Mouse (Mus musculus) hindbrain, embryonic 15.5 days (tissue): ENCODE data around the gene Wt1. TPM values are rescaled to one million over a fixed set of nuclear protein-coding genes. Genes with fewer than 3 reads are reported as not detected.

ENCODE experiments used
- ATAC-seq: fragments of 200-750 bp; cut with Nextera tagmentation; 2 replicates; pipeline ENCODE4 v1.8.0; 2017; ENCODE audit warnings: low read depth, moderate number of reproducible peaks, moderate TSS enrichment; ENCODE audit not compliant: low FRiP score
- H3K27ac ChIP-seq: fragments of 300-500 bp; sonication (generic); replicated peaks from 2 replicates; pipeline ENCODE4 v1.5.1; 2015; ENCODE audit warnings: mild to moderate bottlenecking, inconsistent platforms
- H3K27me3 ChIP-seq: fragments of 300-500 bp; sonication (generic); 2 replicates; pipeline ENCODE4 v1.6.1; 2015; ENCODE audit warnings: control low read depth, inconsistent platforms
- H3K36me3 ChIP-seq: fragments of 300-500 bp; sonication (generic); 2 replicates; pipeline ENCODE4 v1.6.1; 2015; ENCODE audit warnings: control low read depth, inconsistent platforms
- H3K4me1 ChIP-seq: fragments of 300-500 bp; sonication (generic); replicated peaks from 2 replicates; pipeline ENCODE4 v1.6.1; 2015; ENCODE audit warnings: control low read depth, inconsistent platforms
- H3K4me2 ChIP-seq: fragments of 300-500 bp; sonication (generic); 2 replicates; pipeline ENCODE4 v1.6.1; 2015; ENCODE audit warnings: moderate library complexity, mild to moderate bottlenecking, inconsistent platforms
- H3K4me3 ChIP-seq: fragments of 300-500 bp; sonication (generic); 2 replicates; pipeline ENCODE4 v1.5.1; 2015; ENCODE audit warnings: mild to moderate bottlenecking, inconsistent platforms
- H3K9ac ChIP-seq: fragments of 300-500 bp; sonication (generic); 2 replicates; pipeline ENCODE4 v1.6.1; 2015; ENCODE audit warnings: inconsistent platforms
- H3K9me3 ChIP-seq: fragments of 300-500 bp; sonication (generic); 2 replicates; pipeline ENCODE4 v1.6.1; 2016; ENCODE audit warnings: control low read depth, inconsistent platforms
- WGBS: fragments of 180-500 bp; shearing (Covaris S2); methylation state at CpG from one replicate; pipeline ENCODE4 v1.1.7; 2015; 5-methylcytosine and 5-hydroxymethylcytosine counted together
- polyA plus RNA-seq: library from polyadenylated mRNA; unstranded; fragments of >200 nt; fragmentation: Nextera tagmentation; extraction: Ambion mirVana; gene quantifications from 2 replicates; pipeline ENCODE4 v1.2.1, GENCODE M21; 2015

Gene Wt1
- polyA plus RNA-seq, 1 experiment from 2014 or later = 1.0 TPM

GRCm38 (mm10) chr2:105151544-105151943 lies 25.2 kb downstream of the Wt1 start:
- Histone ChIP-seq H3K36me3 (no peaks in the 10 kb centered on the region), H3K4me3 (no peak overlapping the region), H3K27ac (no peak overlapping the region), H3K4me2 (no peak overlapping the region), H3K9me3 (no peaks in the 10 kb centered on the region), H3K9ac (no peak overlapping the region), H3K4me1 (no peaks in the 10 kb centered on the region), H3K27me3 (no peaks in the 10 kb centered on the region)
- 89% methylated on average over 5 of the region's 5 CpGs for WGBS
- ATAC-seq = no peak

- Histone ChIP-seq H3K4me2 (no peak overlapping the region), H3K4me3 (no peak overlapping the region), H3K27ac (no peak overlapping the region), H3K9me3 (no peaks in the 10 kb centered on the region), H3K36me3 (no peaks in the 10 kb centered on the region), H3K9ac (no peak overlapping the region), H3K4me1 (no peaks in the 10 kb centered on the region), H3K27me3 (no peaks in the 10 kb centered on the region)
- WGBS = 76% methylated on average over 1 of the region's 1 CpGs
- ATAC-seq = no peak
Measured at GRCm38 (mm10) chr2:105153046-105153445, 26.7 kb downstream of the Wt1 start.

- no peak for ATAC-seq
- Histone ChIP-seq H3K27me3 (no peaks in the 10 kb centered on the region), H3K27ac (no peak overlapping the region), H3K4me2 (no peak overlapping the region), H3K36me3 (no peaks in the 10 kb centered on the region), H3K4me1 (no peaks in the 10 kb centered on the region), H3K4me3 (no peak overlapping the region), H3K9me3 (no peaks in the 10 kb centered on the region), H3K9ac (no peak overlapping the region)
- 90% methylated on average over 2 of the region's 2 CpGs for WGBS
Measured at GRCm38 (mm10) chr2:105160949-105161348, 34.6 kb downstream of the Wt1 start.

GRCm38 (mm10) chr2:105162763-105163162 lies 36.4 kb downstream of the Wt1 start:
- Histone ChIP-seq H3K4me1 (no peaks in the 10 kb centered on the region), H3K4me2 (no peak overlapping the region), H3K4me3 (no peak overlapping the region), H3K36me3 (no peaks in the 10 kb centered on the region), H3K27me3 (no peaks in the 10 kb centered on the region), H3K27ac (no peak overlapping the region), H3K9ac (no peak overlapping the region), H3K9me3 (no peaks in the 10 kb centered on the region)
- WGBS = 42% methylated on average over 4 of the region's 4 CpGs
- ATAC-seq = no peak

GRCm38 (mm10) chr2:105168137-105168536 lies 41.8 kb downstream of the Wt1 start:
- Histone ChIP-seq H3K9me3 (no peaks in the 10 kb centered on the region), H3K27ac (no peak overlapping the region), H3K4me2 (no peak overlapping the region), H3K27me3 (no peaks in the 10 kb centered on the region), H3K4me1 (no peaks in the 10 kb centered on the region), H3K36me3 (no peaks in the 10 kb centered on the region), H3K9ac (no peak overlapping the region), H3K4me3 (no peak overlapping the region)
- no peak for ATAC-seq
- 73% methylated on average over 3 of the region's 3 CpGs for WGBS

GRCm38 (mm10) chr2:105174254-105174653 lies 47.9 kb downstream of the Wt1 start:
- WGBS = 84% methylated on average over 2 of the region's 2 CpGs
- Histone ChIP-seq H3K9me3 (no peaks in the 10 kb centered on the region), H3K27me3 (no peaks in the 10 kb centered on the region), H3K4me1 (no peaks in the 10 kb centered on the region), H3K4me2 (no peak overlapping the region), H3K27ac (no peak overlapping the region), H3K4me3 (no peak overlapping the region), H3K36me3 (no peaks in the 10 kb centered on the region), H3K9ac (no peak overlapping the region)
- ATAC-seq = no peak

GRCm38 (mm10) chr2:105178871-105179270 lies 52.5 kb downstream of the Wt1 start:
- H3K27ac ChIP-seq = no peak overlapping the region
- H3K4me3 ChIP-seq = no peak overlapping the region
- no peak overlapping the region for H3K4me2 ChIP-seq
- WGBS = 91% methylated on average over 12 of the region's 12 CpGs
- H3K36me3 ChIP-seq = no peaks in the 10 kb centered on the region
- H3K27me3 ChIP-seq = no peaks in the 10 kb centered on the region
- H3K9ac ChIP-seq = no peak overlapping the region
- H3K4me1 ChIP-seq = no peaks in the 10 kb centered on the region
- no peak for ATAC-seq
- H3K9me3 ChIP-seq = no peaks in the 10 kb centered on the region

- Histone ChIP-seq H3K9ac (no peak overlapping the region), H3K9me3 (no peaks in the 10 kb centered on the region), H3K36me3 (no peaks in the 10 kb centered on the region), H3K4me3 (no peak overlapping the region), H3K4me2 (no peak overlapping the region), H3K27me3 (no peaks in the 10 kb centered on the region), H3K27ac (no peak overlapping the region), H3K4me1 (no peaks in the 10 kb centered on the region)
- 30% methylated on average over 6 of the region's 6 CpGs for WGBS
- no peak for ATAC-seq
Measured at GRCm38 (mm10) chr2:105182501-105182900, 56.2 kb downstream of the Wt1 start.

GRCm38 (mm10) chr2:105185140-105185539 lies 58.8 kb downstream of the Wt1 start:
- no peaks in the 10 kb centered on the region for H3K36me3 ChIP-seq
- H3K9ac ChIP-seq = no peak overlapping the region
- H3K4me1 ChIP-seq = no peaks in the 10 kb centered on the region
- H3K27ac ChIP-seq = no peak overlapping the region
- 87% methylated on average over 3 of the region's 3 CpGs for WGBS
- no peaks in the 10 kb centered on the region for H3K27me3 ChIP-seq
- no peak overlapping the region for H3K4me2 ChIP-seq
- H3K9me3 ChIP-seq = no peaks in the 10 kb centered on the region
- no peak for ATAC-seq
- H3K4me3 ChIP-seq = no peak overlapping the region

- no peaks in the 10 kb centered on the region for H3K4me1 ChIP-seq
- H3K27me3 ChIP-seq = no peaks in the 10 kb centered on the region
- 79% methylated on average over 13 of the region's 13 CpGs for WGBS
- H3K9ac ChIP-seq = no peak overlapping the region
- ATAC-seq = no peak
- no peaks in the 10 kb centered on the region for H3K36me3 ChIP-seq
- no peak overlapping the region for H3K4me2 ChIP-seq
- H3K27ac ChIP-seq = no peak overlapping the region
- no peak overlapping the region for H3K4me3 ChIP-seq
- H3K9me3 ChIP-seq = no peaks in the 10 kb centered on the region
Measured at GRCm38 (mm10) chr2:105185768-105186529, 59.6 kb downstream of the Wt1 start.

- ATAC-seq = no peak
- WGBS = 84% methylated on average over 5 of the region's 5 CpGs
- Histone ChIP-seq H3K4me2 (no peak overlapping the region), H3K4me3 (no peak overlapping the region), H3K9me3 (no peaks in the 10 kb centered on the region), H3K9ac (no peak overlapping the region), H3K36me3 (no peaks in the 10 kb centered on the region), H3K27me3 (no peaks in the 10 kb centered on the region), H3K4me1 (no peaks in the 10 kb centered on the region), H3K27ac (no peak overlapping the region)
Measured at GRCm38 (mm10) chr2:105186591-105186990, 60.3 kb downstream of the Wt1 start.

GRCm38 (mm10) chr2:105188182-105188581 lies 61.9 kb downstream of the Wt1 start:
- no peak for ATAC-seq
- H3K27ac ChIP-seq = no peak overlapping the region
- no peaks in the 10 kb centered on the region for H3K27me3 ChIP-seq
- H3K36me3 ChIP-seq = no peaks in the 10 kb centered on the region
- no peaks in the 10 kb centered on the region for H3K4me1 ChIP-seq
- no peak overlapping the region for H3K4me3 ChIP-seq
- no peaks in the 10 kb centered on the region for H3K9me3 ChIP-seq
- no peak overlapping the region for H3K9ac ChIP-seq
- WGBS = 77% methylated on average over 10 of the region's 10 CpGs
- no peak overlapping the region for H3K4me2 ChIP-seq

- 34% methylated on average over 5 of the region's 5 CpGs for WGBS
- no peaks in the 10 kb centered on the region for H3K9me3 ChIP-seq
- H3K4me3 ChIP-seq = no peak overlapping the region
- H3K4me1 ChIP-seq = no peaks in the 10 kb centered on the region
- no peaks in the 10 kb centered on the region for H3K27me3 ChIP-seq
- ATAC-seq = no peak
- no peak overlapping the region for H3K27ac ChIP-seq
- H3K4me2 ChIP-seq = no peak overlapping the region
- H3K36me3 ChIP-seq = no peaks in the 10 kb centered on the region
- H3K9ac ChIP-seq = no peak overlapping the region
Measured at GRCm38 (mm10) chr2:105189352-105189751, 63.0 kb downstream of the Wt1 start.
